Mouse (Mus musculus): ENCODE measurements around the gene Slc15a2.

- TF ChIP-seq CTCF (IDR thresholded peaks at IDR 0.05; ENCODE audit: low read depth, low read length) (no peak), POLR2A (IDR thresholded peaks at IDR 0.05; ENCODE audit: insufficient read depth, low read length) (no peak), EP300 (IDR thresholded peaks at IDR 0.05; ENCODE audit: insufficient read depth, low read depth, low read length) (no peak)
Measured at GRCm38 (mm10) chr16:36709405-36709804, 75.4 kb downstream of the Slc15a2 start.
